Mouse (Mus musculus): ENCODE measurements around the gene Numb.

DNA sequence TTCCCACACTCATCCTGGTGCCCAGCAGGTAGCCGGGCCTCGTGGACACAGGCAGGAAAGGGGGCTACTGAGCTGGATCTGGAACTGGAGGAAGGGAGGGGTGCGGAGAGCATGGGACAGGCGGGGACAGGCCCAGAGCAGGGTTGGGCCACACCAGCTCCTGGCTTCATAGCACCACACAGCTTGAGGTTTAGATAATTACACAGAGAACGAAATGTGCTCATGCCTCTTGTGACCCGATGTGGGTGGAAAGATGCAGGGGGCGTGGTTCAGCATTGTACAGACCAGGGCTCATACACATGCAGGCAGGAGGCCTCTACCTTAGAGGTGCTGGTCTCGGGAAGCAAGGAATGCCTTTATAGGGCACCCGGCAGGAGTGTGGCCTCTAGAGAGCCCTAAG, 153.9 kb downstream of the Numb start:
- TF ChIP-seq ZNF384 (IDR thresholded peaks at IDR 0.05; ENCODE audit: low read depth, low read length) (no peak), ZC3H11A (IDR thresholded peaks at IDR 0.05; ENCODE audit: borderline replicate concordance, low read depth, low read length) (no peak)
